Mouse (Mus musculus): ENCODE data around the gene Wnt3a. TPM values are rescaled to one million over a fixed set of nuclear protein-coding genes. Genes with fewer than 3 reads are reported as not detected.
A peak's percentile ranks its signal among the peaks of the same experiment; 100 is the strongest.

Wnt3a gene
- polyA plus RNA-seq, 1 experiment from 2014 or later: 2.2 TPM

- H3K27me3 ChIP-seq: no peaks in the 10 kb centered on the region
- no peak for ATAC-seq (replicated peaks)
- H3K36me3 ChIP-seq: no peaks in the 10 kb centered on the region
- no peak overlapping the region for H3K27ac ChIP-seq (replicated peaks)
- H3K9me3 ChIP-seq: no peaks in the 10 kb centered on the region
- H3K4me1 ChIP-seq: peaks cover 7% of the 10 kb centered on the region; the same call in 1 of the 2 replicates
- H3K4me2 ChIP-seq (replicated peaks): no peak overlapping the region
- WGBS: 85% methylated on average over 5 of the region's 5 CpGs
- H3K4me3 ChIP-seq: no peak overlapping the region
- H3K9ac ChIP-seq (replicated peaks): no peak overlapping the region
Measured at GRCm38 (mm10) chr11:59324777-59325176, 34.2 kb upstream of the Wnt3a start.

- H3K4me3 ChIP-seq: no peak overlapping the region
- no peaks in the 10 kb centered on the region for H3K9me3 ChIP-seq
- no peaks in the 10 kb centered on the region for H3K4me1 ChIP-seq
- no peak overlapping the region for H3K27ac ChIP-seq (replicated peaks)
- WGBS: 75% methylated on average over 3 of the region's 3 CpGs
- H3K27me3 ChIP-seq: no peaks in the 10 kb centered on the region
- H3K36me3 ChIP-seq: no peaks in the 10 kb centered on the region
- no peak for ATAC-seq (replicated peaks)
- H3K4me2 ChIP-seq (replicated peaks): no peak overlapping the region
- H3K9ac ChIP-seq (replicated peaks): no peak overlapping the region
Measured at GRCm38 (mm10) chr11:59322988-59323387, 32.4 kb upstream of the Wnt3a start.

- H3K27ac ChIP-seq (replicated peaks): no peak overlapping the region
- ATAC-seq (replicated peaks): no peak
- 67% methylated on average over 6 of the region's 6 CpGs for WGBS
Measured at GRCm38 (mm10) chr11:59316517-59316916, 26.0 kb upstream of the Wnt3a start.

GRCm38 (mm10) chr11:59313944-59314343 is 23.4 kb upstream of the Wnt3a start:
- peaks cover 23% of the 10 kb centered on the region for H3K4me1 ChIP-seq
- no peaks in the 10 kb centered on the region for H3K36me3 ChIP-seq
- no peak overlapping the region for H3K9ac ChIP-seq (replicated peaks)
- H3K27me3 ChIP-seq: peaks cover 6% of the 10 kb centered on the region
- H3K4me2 ChIP-seq (replicated peaks): no peak overlapping the region
- WGBS: 61% methylated on average over 11 of the region's 11 CpGs
- H3K9me3 ChIP-seq: no peaks in the 10 kb centered on the region
- H3K4me3 ChIP-seq: no peak overlapping the region
- H3K27ac ChIP-seq (replicated peaks): no peak overlapping the region
- no peak for ATAC-seq (replicated peaks)

More at GRCm38 (mm10) chr11:59316517-59316916, 26.0 kb upstream of the Wnt3a start:
- Histone ChIP-seq H3K27me3 (no peaks in the 10 kb centered on the region), H3K4me3 (no peak overlapping the region), H3K36me3 (no peaks in the 10 kb centered on the region), H3K9me3 (no peaks in the 10 kb centered on the region), H3K4me2 (replicated peaks) (no peak overlapping the region), H3K9ac (replicated peaks) (no peak overlapping the region), H3K4me1 (peaks cover 14% of the 10 kb centered on the region; the same call in 1 of the 2 replicates)

- H3K27ac ChIP-seq (replicated peaks): no peak overlapping the region
- peaks cover 13% of the 10 kb centered on the region for H3K27me3 ChIP-seq
- no peak for ATAC-seq (replicated peaks)
- H3K36me3 ChIP-seq: no peaks in the 10 kb centered on the region
- peaks cover 25% of the 10 kb centered on the region for H3K4me1 ChIP-seq
- no peak overlapping the region for H3K9ac ChIP-seq (replicated peaks)
- H3K9me3 ChIP-seq: no peaks in the 10 kb centered on the region
- 65% methylated on average over 17 of the region's 17 CpGs for WGBS
- no peak overlapping the region for H3K4me2 ChIP-seq (replicated peaks)
- H3K4me3 ChIP-seq: no peak overlapping the region
Measured at GRCm38 (mm10) chr11:59313029-59313811, 22.7 kb upstream of the Wnt3a start.

- WGBS: 57% methylated on average over 8 of the region's 8 CpGs
Measured at GRCm38 (mm10) chr11:59312501-59312900, 21.9 kb upstream of the Wnt3a start.

GRCm38 (mm10) chr11:59312060-59312459 is 21.5 kb upstream of the Wnt3a start:
- Histone ChIP-seq H3K4me3 (no peak overlapping the region), H3K9me3 (no peaks in the 10 kb centered on the region), H3K4me2 (replicated peaks) (no peak overlapping the region), H3K4me1 (peaks cover 36% of the 10 kb centered on the region), H3K27ac (replicated peaks) (no peak overlapping the region), H3K36me3 (no peaks in the 10 kb centered on the region), H3K27me3 (peaks cover 25% of the 10 kb centered on the region), H3K9ac (replicated peaks) (no peak overlapping the region)
- WGBS: 64% methylated on average over 6 of the region's 6 CpGs
- ATAC-seq (replicated peaks): no peak

More at GRCm38 (mm10) chr11:59312501-59312900, 21.9 kb upstream of the Wnt3a start:
- Histone ChIP-seq H3K4me1 (peaks cover 32% of the 10 kb centered on the region), H3K4me3 (no peak overlapping the region), H3K9me3 (no peaks in the 10 kb centered on the region), H3K9ac (replicated peaks) (no peak overlapping the region), H3K36me3 (no peaks in the 10 kb centered on the region), H3K4me2 (replicated peaks) (no peak overlapping the region), H3K27ac (replicated peaks) (no peak overlapping the region), H3K27me3 (peaks cover 21% of the 10 kb centered on the region)
- no peak for ATAC-seq (replicated peaks)

- ATAC-seq (replicated peaks): no peak
- Histone ChIP-seq H3K27ac (replicated peaks) (no peak overlapping the region), H3K9ac (replicated peaks) (no peak overlapping the region), H3K9me3 (no peaks in the 10 kb centered on the region), H3K4me2 (replicated peaks) (no peak overlapping the region), H3K36me3 (no peaks in the 10 kb centered on the region), H3K27me3 (peaks cover 43% of the 10 kb centered on the region), H3K4me1 (peaks cover 54% of the 10 kb centered on the region), H3K4me3 (no peak overlapping the region)
- WGBS: 16% methylated on average over 8 of the region's 8 CpGs
Measured at GRCm38 (mm10) chr11:59309976-59310375, 19.4 kb upstream of the Wnt3a start.

- Histone ChIP-seq H3K4me1 (peaks cover 61% of the 10 kb centered on the region), H3K9ac (replicated peaks) (no peak overlapping the region), H3K27me3 (peaks cover 50% of the 10 kb centered on the region), H3K36me3 (no peaks in the 10 kb centered on the region), H3K9me3 (no peaks in the 10 kb centered on the region), H3K4me2 (replicated peaks) (no peak overlapping the region; the same call in 1 of the 2 replicates), H3K4me3 (no peak overlapping the region), H3K27ac (replicated peaks) (no peak overlapping the region)
- no peak for ATAC-seq (replicated peaks)
- WGBS: 11% methylated on average over 12 of the region's 12 CpGs
Measured at GRCm38 (mm10) chr11:59309106-59309805, 18.7 kb upstream of the Wnt3a start.

- Histone ChIP-seq H3K9ac (replicated peaks) (no peak overlapping the region), H3K27me3 (peaks cover 56% of the 10 kb centered on the region), H3K4me3 (no peak overlapping the region), H3K4me1 (peaks cover 59% of the 10 kb centered on the region), H3K27ac (replicated peaks) (no peak overlapping the region), H3K36me3 (no peaks in the 10 kb centered on the region), H3K9me3 (no peaks in the 10 kb centered on the region), H3K4me2 (replicated peaks) (no peak overlapping the region)
- ATAC-seq (replicated peaks): no peak
- 47% methylated on average over 6 of the region's 6 CpGs for WGBS
Measured at GRCm38 (mm10) chr11:59308625-59309024, 18.1 kb upstream of the Wnt3a start.

- Histone ChIP-seq H3K27me3 (peaks cover 60% of the 10 kb centered on the region), H3K4me1 (peaks cover 54% of the 10 kb centered on the region), H3K27ac (replicated peaks) (no peak overlapping the region), H3K36me3 (no peaks in the 10 kb centered on the region), H3K4me2 (replicated peaks) (no peak overlapping the region), H3K9me3 (no peaks in the 10 kb centered on the region), H3K9ac (replicated peaks) (no peak overlapping the region), H3K4me3 (peak overlapping the region; percentile 54; the same call in 1 of the 2 replicates)
- ATAC-seq (replicated peaks): no peak
- 28% methylated on average over 12 of the region's 12 CpGs for WGBS
Measured at GRCm38 (mm10) chr11:59308164-59308542, 17.6 kb upstream of the Wnt3a start.

- WGBS: 1% methylated on average over 45 of the region's 45 CpGs
- H3K9me3 ChIP-seq: no peaks in the 10 kb centered on the region
- no peaks in the 10 kb centered on the region for H3K36me3 ChIP-seq
- peak overlapping the region; percentile 50; the same call in 1 of the 2 replicates for H3K9ac ChIP-seq (replicated peaks)
- H3K4me1 ChIP-seq: peaks cover 52% of the 10 kb centered on the region
- 0 out of 2 replicates have a peak, but pooled peaks have one; percentile 38 for ATAC-seq (replicated peaks)
- H3K27me3 ChIP-seq: peaks cover 60% of the 10 kb centered on the region
- peak overlapping the region; percentile 94 for H3K4me2 ChIP-seq (replicated peaks)
- peak overlapping the region; percentile 54 for H3K4me3 ChIP-seq
- H3K27ac ChIP-seq (replicated peaks): no peak overlapping the region
Measured at GRCm38 (mm10) chr11:59307422-59308163, 17.0 kb upstream of the Wnt3a start.
